Mouse (Mus musculus) intestine, postnatal 0 days (tissue): ENCODE measurements around the gene Ntm. TPM values are rescaled to one million over a fixed set of nuclear protein-coding genes. Genes with fewer than 3 reads are reported as not detected.

Experiments used
- ATAC-seq: fragments of 200-750 bp; cut with Nextera tagmentation; 2 replicates; pipeline ENCODE4 v1.8.0; 2017; ENCODE audit warnings: mild to moderate bottlenecking, moderate TSS enrichment, moderate library complexity
- H3K27ac ChIP-seq: fragments of 300-500 bp; sonication (generic); 2 replicates; pipeline ENCODE4 v1.5.1; 2014; ENCODE audit warnings: mild to moderate bottlenecking, low read depth, low read length, moderate library complexity
- H3K27me3 ChIP-seq: fragments of 300-500 bp; sonication (generic); replicated peaks from 2 replicates; pipeline ENCODE4 v1.6.1; 2014; ENCODE audit warnings: low read length, mixed read lengths; ENCODE audit not compliant: control insufficient read depth, insufficient read depth
- H3K36me3 ChIP-seq: fragments of 300-500 bp; sonication (generic); 2 replicates; pipeline ENCODE4 v1.6.1; 2014; ENCODE audit warnings: mild to moderate bottlenecking, moderate library complexity; ENCODE audit not compliant: control insufficient read depth, insufficient read depth
- H3K4me1 ChIP-seq: fragments of 300-500 bp; sonication (generic); replicated peaks from 2 replicates; pipeline ENCODE4 v1.6.1; 2014; ENCODE audit warnings: antibody characterized with exemption, low read length, mixed read lengths; ENCODE audit not compliant: control insufficient read depth, insufficient read depth
- H3K4me2 ChIP-seq: fragments of 300-500 bp; sonication (generic); replicated peaks from 2 replicates; pipeline ENCODE4 v1.6.1; 2014; ENCODE audit warnings: low read depth, mild to moderate bottlenecking, moderate library complexity
- H3K4me3 ChIP-seq: fragments of 300-500 bp; sonication (generic); 2 replicates; pipeline ENCODE4 v1.5.1; 2014; ENCODE audit warnings: low read depth, low read length
- H3K9ac ChIP-seq: fragments of 300-500 bp; sonication (generic); 2 replicates; pipeline ENCODE4 v1.6.1; 2014; ENCODE audit warnings: mild to moderate bottlenecking, low read depth, low read length
- H3K9me3 ChIP-seq: fragments of 300-500 bp; sonication (generic); 2 replicates; pipeline ENCODE4 v1.6.1; 2016; ENCODE audit warnings: mixed run types; ENCODE audit not compliant: control insufficient read depth
- CTCF ChIP-seq: sonication (generic); IDR thresholded peaks from 2 replicates; pipeline ENCODE4 v1.5.1; 2016; ENCODE audit warnings: low read depth, mild to moderate bottlenecking, control low read depth, antibody characterized with exemption, moderate library complexity
- WGBS: fragments of 180-500 bp; shearing (Covaris S2); extraction: QIAGEN DNeasy Blood & Tissue Kit; methylation state at CpG from one replicate; pipeline ENCODE4 v1.1.7; 2014; 5-methylcytosine and 5-hydroxymethylcytosine counted together
- polyA plus RNA-seq: library from polyadenylated mRNA; unstranded; fragments of >200 nt; fragmentation: Nextera tagmentation; extraction: Ambion mirVana; gene quantifications from 2 replicates; pipeline ENCODE4 v1.2.1, GENCODE M21; 2015

The Ntm gene
- polyA plus RNA-seq, 1 experiment from 2014 or later = 1.1 TPM

DNA sequence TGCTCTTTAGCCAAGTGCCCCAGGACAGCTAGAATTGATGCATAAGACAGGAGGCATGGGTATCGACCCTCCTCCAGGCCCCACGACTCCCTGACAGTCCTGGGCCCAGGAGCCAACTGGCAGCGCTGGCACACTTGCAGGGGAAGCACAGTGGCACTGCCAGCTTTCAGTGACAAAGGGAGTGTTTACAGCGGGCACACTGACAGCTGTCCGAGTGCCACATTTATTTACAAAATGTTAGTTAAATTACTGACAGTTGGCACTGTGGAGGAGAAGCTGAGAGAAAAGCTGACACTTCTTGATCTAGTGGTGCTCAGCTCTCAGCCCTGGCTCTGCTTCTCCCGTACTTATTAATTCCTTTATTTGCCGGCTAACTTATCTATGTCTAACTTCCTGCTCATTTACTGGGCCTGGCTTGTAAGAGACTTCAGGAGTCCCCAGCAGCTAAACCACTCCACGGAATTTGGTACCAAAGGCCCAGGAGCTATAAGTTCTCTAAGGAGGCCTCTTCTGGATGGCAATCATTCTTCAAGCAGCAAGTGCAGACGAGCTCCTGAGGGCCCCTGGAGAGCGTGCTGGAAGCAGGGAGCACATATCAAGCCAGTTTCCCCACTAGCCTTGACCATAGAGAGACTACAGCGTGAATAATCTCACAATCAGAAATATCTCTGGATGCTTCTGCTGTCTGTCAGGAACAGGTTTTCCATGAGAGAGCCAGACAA is 572.0 kb downstream of the Ntm start:
- H3K27ac ChIP-seq = no peak overlapping the region
- 0 out of 2 replicates have a peak, but pooled peaks cover 3% of the 10 kb centered on the region for H3K4me1 ChIP-seq
- WGBS = 71% methylated on average over 11 of the region's 11 CpGs
- H3K4me3 ChIP-seq = no peak overlapping the region
- H3K27me3 ChIP-seq = no peaks in the 10 kb centered on the region
- no peak for TF ChIP-seq CTCF
- ATAC-seq = no peak
- H3K9me3 ChIP-seq = no peaks in the 10 kb centered on the region
- H3K36me3 ChIP-seq = no peaks in the 10 kb centered on the region
- no peak overlapping the region for H3K4me2 ChIP-seq
- H3K9ac ChIP-seq = no peak overlapping the region

DNA sequence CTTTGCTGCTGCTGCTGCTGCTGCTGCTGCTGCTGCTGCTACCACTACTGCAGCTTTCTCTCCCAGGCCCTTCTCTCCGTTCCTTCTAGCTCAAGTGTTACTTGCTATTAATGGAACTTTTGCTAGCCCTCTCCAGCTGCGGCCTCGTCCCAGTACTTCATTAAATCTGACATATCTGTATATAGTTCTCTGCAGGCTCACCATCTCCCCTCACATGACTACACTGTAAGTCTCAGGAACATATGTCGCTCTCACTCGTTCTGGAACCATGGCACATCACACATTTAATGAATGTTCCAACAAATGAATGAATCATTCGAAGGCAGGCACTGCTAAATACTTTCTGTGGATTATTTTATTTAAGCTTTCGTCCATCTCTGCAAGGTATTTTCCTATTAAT is 573.7 kb downstream of the Ntm start:
- Histone ChIP-seq H3K27ac (no peak overlapping the region), H3K9me3 (no peaks in the 10 kb centered on the region), H3K4me1 (no peaks in the 10 kb centered on the region), H3K36me3 (no peaks in the 10 kb centered on the region), H3K4me3 (no peak overlapping the region), H3K4me2 (no peak overlapping the region), H3K9ac (no peak overlapping the region), H3K27me3 (no peaks in the 10 kb centered on the region)
- no peak for ATAC-seq
- 74% methylated on average over 7 of the region's 7 CpGs for WGBS
- no peak for TF ChIP-seq CTCF

DNA sequence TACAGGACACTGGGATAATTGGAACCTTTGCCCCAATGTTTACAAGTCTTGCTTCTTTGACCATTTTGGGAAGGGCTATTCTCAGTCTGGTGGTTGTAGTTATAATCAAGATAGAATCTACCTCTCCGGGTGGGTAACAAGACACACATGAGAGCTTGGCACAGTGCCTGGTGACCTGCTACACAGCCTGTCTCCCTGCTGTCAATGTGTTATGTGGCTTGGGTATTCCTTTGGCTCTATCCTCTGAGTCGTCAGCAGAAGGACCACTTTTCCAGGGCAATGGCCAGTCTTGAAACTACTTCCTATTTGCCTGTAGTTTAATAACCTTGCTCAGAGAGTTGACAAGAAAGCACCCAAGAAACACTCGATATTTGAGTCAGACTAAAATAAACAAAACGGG is 575.8 kb downstream of the Ntm start:
- no peak for TF ChIP-seq CTCF

DNA sequence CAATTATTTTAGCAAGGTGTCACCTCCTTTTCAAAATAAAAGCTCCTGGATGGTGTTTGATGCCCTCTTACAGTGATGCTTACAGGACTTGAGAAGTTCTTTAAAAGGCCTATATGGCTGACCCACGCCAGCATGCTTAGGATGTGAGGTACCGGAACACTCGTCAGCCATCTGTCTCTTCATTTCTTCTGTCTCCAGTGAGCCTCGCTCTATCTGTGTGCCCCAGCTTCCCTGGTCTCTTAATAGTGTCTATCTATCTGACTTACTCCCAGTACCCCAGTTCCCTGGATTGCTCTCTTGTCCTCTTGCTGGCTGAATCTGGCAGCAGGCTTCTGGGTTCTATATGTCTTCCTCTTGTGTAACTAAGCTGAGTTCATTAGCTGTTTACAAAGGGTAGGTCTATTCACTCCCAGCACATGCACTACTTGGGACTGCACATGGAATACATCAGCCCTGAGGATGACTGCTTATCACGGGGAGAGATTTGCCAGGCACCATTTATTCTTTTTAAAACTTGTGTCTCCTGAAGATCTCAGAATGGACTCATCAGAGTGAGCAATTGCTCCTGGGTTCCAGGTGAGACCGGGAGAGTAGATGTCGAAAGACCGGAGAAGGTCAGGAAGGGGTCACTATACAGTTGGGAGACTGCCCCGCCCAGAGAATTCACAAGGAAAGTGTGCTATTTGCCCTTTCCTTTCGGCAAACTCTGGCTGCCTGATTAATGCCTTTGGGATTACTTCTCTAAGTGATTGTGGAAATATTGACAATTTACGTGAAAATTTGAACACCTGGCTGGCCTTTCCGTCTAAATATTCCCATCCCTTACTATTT is 585.6 kb downstream of the Ntm start:
- H3K4me3 ChIP-seq = no peak overlapping the region
- H3K9ac ChIP-seq = no peak overlapping the region
- TF ChIP-seq CTCF = no peak
- H3K4me2 ChIP-seq = no peak overlapping the region
- H3K27me3 ChIP-seq = no peaks in the 10 kb centered on the region
- H3K27ac ChIP-seq = no peak overlapping the region
- 36% methylated on average over 12 of the region's 12 CpGs for WGBS
- no peaks in the 10 kb centered on the region for H3K9me3 ChIP-seq
- no peak for ATAC-seq
- H3K4me1 ChIP-seq = no peaks in the 10 kb centered on the region; the same call in 1 of the 2 replicates
- H3K36me3 ChIP-seq = no peaks in the 10 kb centered on the region

More for the DNA sequence above, 575.8 kb downstream of the Ntm start:
- ATAC-seq = no peak
- H3K4me1 ChIP-seq = no peaks in the 10 kb centered on the region
- H3K27ac ChIP-seq = no peak overlapping the region
- WGBS = 55% methylated on average over 4 of the region's 4 CpGs
- H3K27me3 ChIP-seq = no peaks in the 10 kb centered on the region
- no peak overlapping the region for H3K9ac ChIP-seq
- H3K4me3 ChIP-seq = no peak overlapping the region
- H3K9me3 ChIP-seq = no peaks in the 10 kb centered on the region
- no peak overlapping the region for H3K4me2 ChIP-seq
- H3K36me3 ChIP-seq = no peaks in the 10 kb centered on the region

DNA sequence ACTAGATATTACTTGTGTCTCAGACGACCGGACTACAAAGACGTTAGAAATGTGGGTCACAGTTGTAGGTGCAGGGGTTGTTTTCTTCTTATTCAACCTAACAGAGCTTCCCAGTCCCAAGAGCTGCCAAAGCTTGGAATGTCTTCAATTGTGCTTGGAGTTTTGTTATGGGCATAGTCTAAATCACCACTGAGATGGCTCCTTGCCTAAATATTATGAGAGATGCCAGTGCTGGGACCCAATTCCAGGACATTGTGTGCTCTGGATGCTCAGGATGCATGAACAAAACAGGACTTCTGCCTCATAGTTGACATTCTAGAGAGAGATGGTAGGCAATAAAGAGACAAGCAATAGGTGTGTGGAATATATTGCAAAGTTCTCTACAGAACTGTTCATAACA is 591.6 kb downstream of the Ntm start:
- Histone ChIP-seq H3K4me1 (no peaks in the 10 kb centered on the region), H3K27ac (no peak overlapping the region), H3K36me3 (no peaks in the 10 kb centered on the region), H3K9ac (no peak overlapping the region), H3K4me2 (no peak overlapping the region), H3K9me3 (no peaks in the 10 kb centered on the region), H3K4me3 (no peak overlapping the region), H3K27me3 (no peaks in the 10 kb centered on the region)
- no peak for TF ChIP-seq CTCF
- no peak for ATAC-seq
- WGBS = 87% methylated on average over 3 of the region's 3 CpGs

DNA sequence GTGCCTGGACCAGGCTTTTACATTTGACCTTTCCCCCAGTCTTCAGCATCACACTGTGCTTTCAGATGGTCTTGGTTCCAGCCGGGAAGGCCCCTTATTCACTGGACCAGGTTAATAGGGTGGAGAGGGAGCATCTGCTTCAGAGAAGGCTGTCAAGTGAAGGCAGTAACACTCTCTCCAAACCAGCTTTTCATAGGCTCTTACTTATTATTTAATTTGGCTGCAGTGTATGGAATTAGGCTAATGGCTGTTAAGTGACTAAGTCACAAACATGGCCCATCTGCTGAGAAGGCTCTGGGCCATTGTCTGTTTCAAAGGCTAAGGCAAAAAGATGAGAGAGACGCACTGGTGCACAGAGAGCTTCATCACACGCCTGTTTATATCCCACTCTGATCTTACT is 593.3 kb downstream of the Ntm start:
- H3K9me3 ChIP-seq = no peaks in the 10 kb centered on the region
- no peaks in the 10 kb centered on the region for H3K4me1 ChIP-seq
- no peak for ATAC-seq
- no peak overlapping the region for H3K27ac ChIP-seq
- H3K9ac ChIP-seq = no peak overlapping the region
- 90% methylated on average over 3 of the region's 3 CpGs for WGBS
- H3K4me2 ChIP-seq = no peak overlapping the region
- no peaks in the 10 kb centered on the region for H3K36me3 ChIP-seq
- H3K4me3 ChIP-seq = no peak overlapping the region
- TF ChIP-seq CTCF = no peak
- no peaks in the 10 kb centered on the region for H3K27me3 ChIP-seq
